Mouse (Mus musculus) myocyte (in vitro differentiated cells): ENCODE data around the gene Nupr1.

Source experiments
- POLR2A ChIP-seq: IDR thresholded peaks from one replicate; pipeline ENCODE4 v1.6.1; 2011; ENCODE audit warnings: low read depth, mild to moderate bottlenecking, control low read depth, moderate library complexity; ENCODE audit not compliant: insufficient read length
- POLR2AphosphoS2 ChIP-seq: IDR thresholded peaks from one replicate; pipeline ENCODE4 v1.6.1; 2011; ENCODE audit warnings: low read depth, control low read depth; ENCODE audit not compliant: insufficient read length
- REST ChIP-seq: IDR thresholded peaks from one replicate; pipeline ENCODE4 v1.6.1; 2011; ENCODE audit warnings: mild to moderate bottlenecking, control low read depth, moderate library complexity; ENCODE audit not compliant: insufficient read depth, insufficient read length
- USF1 ChIP-seq: IDR thresholded peaks from one replicate; pipeline ENCODE4 v1.6.1; 2011; ENCODE audit warnings: low read depth, mild to moderate bottlenecking, control low read depth, moderate library complexity

DNA sequence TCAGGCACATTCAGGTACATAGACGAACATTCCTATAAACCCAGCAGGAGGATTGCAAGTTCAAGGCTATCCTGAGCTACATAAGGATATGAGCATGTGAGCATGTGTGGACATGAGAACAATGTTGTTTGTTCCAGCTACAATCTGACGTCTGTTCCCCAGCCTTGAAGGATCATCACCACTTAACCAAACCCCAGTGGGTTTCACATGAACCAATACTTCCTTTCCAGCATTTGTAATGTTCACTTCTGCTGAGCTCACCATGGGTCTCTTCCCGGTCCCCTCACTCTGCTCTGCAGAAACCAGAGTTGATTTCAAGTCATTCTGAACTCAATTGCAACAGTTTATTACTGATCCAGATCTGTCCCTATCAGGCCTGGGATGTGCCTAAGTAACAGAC lies 28.0 kb downstream of the Nupr1 start:
- TF ChIP-seq USF1 (no peak), POLR2AphosphoS2 (no peak), POLR2A (no peak), REST (no peak)
